Comparison of ENCODE assay signal across 12 mouse cellular contexts in the genomic region with DNA sequence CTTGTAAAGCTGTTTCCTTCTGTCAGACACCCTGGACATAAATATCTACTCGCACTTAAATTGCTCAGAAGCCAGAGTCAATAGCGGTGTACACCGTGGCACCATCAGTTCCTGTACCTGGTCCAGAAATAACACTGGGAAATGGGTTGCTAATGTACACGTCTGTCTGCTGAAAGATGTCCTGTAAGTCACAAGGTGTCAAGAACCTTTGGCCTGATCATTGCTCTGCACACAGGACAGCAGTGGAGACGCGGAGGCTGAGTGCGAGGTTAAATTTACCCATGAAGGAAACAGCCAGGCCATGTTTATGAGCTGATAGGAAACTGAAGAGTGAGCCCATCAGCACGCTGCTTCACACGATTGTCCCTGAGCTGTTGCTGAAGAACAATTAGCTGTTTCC. TPM values are rescaled to one million over a fixed set of nuclear protein-coding genes. Genes with fewer than 3 reads are reported as not detected.
DNase-seq lines count a peak whose midpoint lies in the region; ATAC-seq and TF ChIP-seq lines count a peak whose summit lies in the region.
"Had no signal": no experiment of that assay in that cellular context is flagged by ENCODE, and none has a peak within 500 bp of the region (broad histone marks: within the 10 kb centered on the region; RNA-seq: fewer than 3 reads in every experiment).

No protein-coding gene starts in this region.

- intact Hi-C loops in gastrocnemius, adult 2 months (cut with DNase I) = no loop called here

- peak; percentile 51; the same call in 1 of the 2 replicates for ATAC-seq in heart, embryonic 12.5 days (ENCODE audit: insufficient number of reproducible peaks, low FRiP score)
- peak; percentile 63 for ATAC-seq in heart, postnatal 0 days (ENCODE audit: insufficient read depth, low read depth)
- ATAC-seq in liver, embryonic 14.5 days (ENCODE audit: insufficient read depth) = peak; percentile 31; the same call in 1 of the 2 replicates
- no peak for ATAC-seq in forebrain, postnatal 0 days
- ATAC-seq: forebrain, embryonic 16.5 days had no signal

- no peak overlapping the region for H3K4me2 ChIP-seq in heart, embryonic 12.5 days
- no peak overlapping the region; the same call in 1 of the 2 replicates for H3K4me2 ChIP-seq in heart, postnatal 0 days (ENCODE audit: low read depth, low read length)
- no peak overlapping the region for H3K4me2 ChIP-seq in liver, embryonic 14.5 days (ENCODE audit: low read depth)
- no peak overlapping the region for H3K4me2 ChIP-seq in forebrain, postnatal 0 days (ENCODE audit: low read depth)
- H3K4me2 ChIP-seq: embryonic facial prominence, embryonic 13.5 days; limb, embryonic 13.5 days had no signal

- 0 out of 2 replicates have a peak, but pooled peaks have one; percentile 45 for TF ChIP-seq EP300 in heart, postnatal 0 days (IDR thresholded peaks at IDR 0.05; ENCODE audit: low read depth)
- TF ChIP-seq EP300 in liver, embryonic 14.5 days (IDR thresholded peaks at IDR 0.05; ENCODE audit: low read depth) = no peak

- H3K27me3 ChIP-seq in heart, embryonic 12.5 days (replicated peaks) = no peaks in the 10 kb centered on the region
- H3K27me3 ChIP-seq in heart, postnatal 0 days (ENCODE audit: control insufficient read depth, insufficient read depth, low read length) = no peaks in the 10 kb centered on the region
- H3K27me3 ChIP-seq in liver, embryonic 14.5 days (ENCODE audit: control insufficient read depth, insufficient read depth, low read length) = no peaks in the 10 kb centered on the region
- H3K27me3 ChIP-seq in forebrain, postnatal 0 days (ENCODE audit: insufficient read depth, low read length) = no peaks in the 10 kb centered on the region
- H3K27me3 ChIP-seq: embryonic facial prominence, embryonic 13.5 days; limb, embryonic 13.5 days had no signal

- 0 out of 2 replicates have a peak, but pooled peaks cover 3% of the 10 kb centered on the region for H3K9me3 ChIP-seq in heart, embryonic 12.5 days (replicated peaks)
- no peaks in the 10 kb centered on the region for H3K9me3 ChIP-seq in heart, postnatal 0 days (replicated peaks; ENCODE audit: control insufficient read depth, low read length)
- H3K9me3 ChIP-seq in liver, embryonic 14.5 days (ENCODE audit: control insufficient read depth, low read length) = no peaks in the 10 kb centered on the region
- H3K9me3 ChIP-seq in forebrain, postnatal 0 days (ENCODE audit: low read length) = no peaks in the 10 kb centered on the region
- H3K9me3 ChIP-seq: embryonic facial prominence, embryonic 13.5 days; limb, embryonic 13.5 days had no signal

- H3K27ac ChIP-seq in heart, embryonic 12.5 days (ENCODE audit: poor library complexity, severe bottlenecking) = peak overlapping the region; percentile 57
- peak overlapping the region; percentile 61 for H3K27ac ChIP-seq in heart, postnatal 0 days (ENCODE audit: low read depth)
- no peak overlapping the region for H3K27ac ChIP-seq in liver, embryonic 14.5 days
- H3K27ac ChIP-seq in forebrain, postnatal 0 days (ENCODE audit: low read depth, low read length) = no peak overlapping the region
- no peak overlapping the region for H3K27ac ChIP-seq in gastrocnemius, adult 2 months
- H3K27ac ChIP-seq: limb, embryonic 13.5 days had no signal

- DNase-seq in kidney, adult 11 months = peak; percentile 47
- DNase-seq in kidney, adult 18-20 months = no peak
- DNase-seq in heart, postnatal 0 days (ENCODE audit: low spot score) = no peak
- DNase-seq in liver, embryonic 14.5 days (ENCODE audit: low read depth in 3 of 3, low spot score in 3 of 3) = no peak
- no peak for DNase-seq in forebrain, postnatal 0 days
- no peak for DNase-seq in gastrocnemius, adult 2 months
- DNase-seq: adrenal gland, postnatal 10 days; cerebellum, adult 11 months had no signal

- no peak overlapping the region for H3K9ac ChIP-seq in heart, embryonic 12.5 days
- H3K9ac ChIP-seq in heart, postnatal 0 days (replicated peaks; ENCODE audit: low read depth, low read length) = no peak overlapping the region
- no peak overlapping the region for H3K9ac ChIP-seq in liver, embryonic 14.5 days (replicated peaks)
- no peak overlapping the region for H3K9ac ChIP-seq in forebrain, postnatal 0 days
- H3K9ac ChIP-seq: embryonic facial prominence, embryonic 13.5 days; limb, embryonic 13.5 days had no signal

- H3K36me3 ChIP-seq in heart, embryonic 12.5 days = peaks cover 4% of the 10 kb centered on the region; the same call in 1 of the 2 replicates
- 0 out of 2 replicates have a peak, but pooled peaks cover 3% of the 10 kb centered on the region for H3K36me3 ChIP-seq in heart, postnatal 0 days (replicated peaks; ENCODE audit: control insufficient read depth, insufficient read depth, low read length)
- no peaks in the 10 kb centered on the region for H3K36me3 ChIP-seq in liver, embryonic 14.5 days (replicated peaks; ENCODE audit: control insufficient read depth, insufficient read depth, low read depth)
- H3K36me3 ChIP-seq in forebrain, postnatal 0 days (ENCODE audit: insufficient read depth) = no peaks in the 10 kb centered on the region
- H3K36me3 ChIP-seq: embryonic facial prominence, embryonic 13.5 days; limb, embryonic 13.5 days had no signal

- peaks cover 13% of the 10 kb centered on the region; the same call in 1 of the 2 replicates for H3K4me1 ChIP-seq in heart, embryonic 12.5 days (replicated peaks)
- peaks cover 8% of the 10 kb centered on the region; the same call in 1 of the 2 replicates for H3K4me1 ChIP-seq in heart, postnatal 0 days (ENCODE audit: control insufficient read depth, insufficient read depth)
- peaks cover 0 to 10% of the 10 kb centered on the region in 2 experiments; a peak in 3 of 4 replicates for H3K4me1 ChIP-seq in liver, embryonic 14.5 days (replicated peaks; ENCODE audit: control insufficient read depth in 2 of 2, insufficient read depth in 2 of 2, low read length in 1 of 2)
- H3K4me1 ChIP-seq in forebrain, postnatal 0 days (ENCODE audit: insufficient read depth) = no peaks in the 10 kb centered on the region
- H3K4me1 ChIP-seq: limb, embryonic 13.5 days had no signal

- no peak overlapping the region for H3K4me3 ChIP-seq in heart, embryonic 12.5 days
- H3K4me3 ChIP-seq in heart, postnatal 0 days (ENCODE audit: low read depth, low read length) = no peak overlapping the region
- no peak overlapping the region for H3K4me3 ChIP-seq in liver, embryonic 14.5 days (ENCODE audit: insufficient read depth in 1 of 2, low read depth in 2 of 2, low read length in 2 of 2)
- H3K4me3 ChIP-seq in forebrain, postnatal 0 days (ENCODE audit: low read depth, low read length) = no peak overlapping the region
- H3K4me3 ChIP-seq in gastrocnemius, adult 2 months = no peak overlapping the region
- H3K4me3 ChIP-seq: embryonic facial prominence, embryonic 13.5 days; limb, embryonic 13.5 days had no signal

- WGBS in heart, embryonic 12.5 days = 32% methylated on average over 9 of the region's 9 CpGs
- 14% methylated on average over 9 of the region's 9 CpGs for WGBS in heart, postnatal 0 days
- 24% methylated on average over 9 of the region's 9 CpGs for WGBS in liver, embryonic 14.5 days (ENCODE audit: insufficient replicate concordance)
- WGBS in forebrain, postnatal 0 days = 93% methylated on average over 9 of the region's 9 CpGs

- TF ChIP-seq CTCF in heart, postnatal 0 days (IDR thresholded peaks at IDR 0.05; ENCODE audit: low read depth) = no peak
- no peak for TF ChIP-seq CTCF in liver, embryonic 14.5 days (IDR thresholded peaks at IDR 0.05; ENCODE audit: low read depth)
- no peak for TF ChIP-seq CTCF in forebrain, postnatal 0 days (IDR thresholded peaks at IDR 0.05; ENCODE audit: low read depth)
- no peak for TF ChIP-seq CTCF in gastrocnemius, adult 2 months (IDR thresholded peaks at IDR 0.05)

RNA-seq across cellular contexts. Expression of gene Rb1, which starts 21.7 kb away (rescaled TPM):
- 13.5 and 18.1 TPM in 2 replicates for polyA plus RNA-seq in heart, embryonic 12.5 days (2016; fragmentation: Nextera tagmentation; extraction: Ambion mirVana)
- total RNA-seq in heart, postnatal 0 days (2014; rRNA removed; ENCODE audit: low replicate concordance) = 7.7 and 12.3 TPM in 2 replicates
- polyA plus RNA-seq in heart, postnatal 0 days (2015; fragmentation: Nextera tagmentation; extraction: Ambion mirVana) = 9.1 and 10.5 TPM in 2 replicates
- 11.6 and 15.4 TPM in 2 replicates for polyA plus RNA-seq in liver, embryonic 14.5 days (2012; rRNA removed)
- polyA plus RNA-seq in liver, embryonic 14.5 days (2014; fragmentation: Nextera tagmentation; extraction: Ambion mirVana) = 22.1 and 30.2 TPM in 2 replicates
- 27.9 and 37.9 TPM in 2 replicates for total RNA-seq in forebrain, postnatal 0 days (2014; rRNA removed)
- polyA plus RNA-seq in forebrain, postnatal 0 days (2015; fragmentation: Nextera tagmentation; extraction: Ambion mirVana) = 16.2 and 20.6 TPM in 2 replicates
- 10 to 100 TPM; 14.4 to 20.1 TPM for total RNA-seq in gastrocnemius, adult 2 months (2021)

RNA-seq across cellular contexts. Expression of gene Itm2b, which starts 37.8 kb away (rescaled TPM):
- 642 and 652 TPM in 2 replicates for polyA plus RNA-seq in heart, embryonic 12.5 days (2016; fragmentation: Nextera tagmentation; extraction: Ambion mirVana)
- total RNA-seq in heart, postnatal 0 days (2014; rRNA removed; ENCODE audit: low replicate concordance) = 388 and 470 TPM in 2 replicates
- 907 and 943 TPM in 2 replicates for polyA plus RNA-seq in heart, postnatal 0 days (2015; fragmentation: Nextera tagmentation; extraction: Ambion mirVana)
- 203 and 206 TPM in 2 replicates for polyA plus RNA-seq in liver, embryonic 14.5 days (2012; rRNA removed)
- 396 and 431 TPM in 2 replicates for polyA plus RNA-seq in liver, embryonic 14.5 days (2014; fragmentation: Nextera tagmentation; extraction: Ambion mirVana)
- total RNA-seq in forebrain, postnatal 0 days (2014; rRNA removed) = 317 and 332 TPM in 2 replicates
- polyA plus RNA-seq in forebrain, postnatal 0 days (2015; fragmentation: Nextera tagmentation; extraction: Ambion mirVana) = 802 and 892 TPM in 2 replicates
- total RNA-seq in gastrocnemius, adult 2 months (2021) = 100 to 1,000 TPM; 255 to 336 TPM

Comparison
In these comparisons a context has a peak if more than half of its experiments do, and no peak if none do; other contexts are left out.
1. H3K27ac ChIP-seq: peak in heart, embryonic 12.5 days (single experiment) and heart, postnatal 0 days (single experiment); none in liver, embryonic 14.5 days (single experiment), forebrain, postnatal 0 days (single experiment) and gastrocnemius, adult 2 months (single experiment).